Mouse (Mus musculus) adrenal gland, adult 8-10 months (tissue): ENCODE measurements around the gene BC048507. TPM values are rescaled to one million over a fixed set of nuclear protein-coding genes. Genes with fewer than 3 reads are reported as not detected.

Experiments
- total RNA-seq, 4 experiments: library from RNA; stranded (reverse); gene quantifications; 2 replicates each; pipeline ENCODE4 v1.2.4; 2022

BC048507 gene
- total RNA-seq, 4 experiments from 2014 or later, result not detected

Other genes with a start within 250 kb of the BC048507 start
- gene Gm49345, start 225.6 kb upstream of the BC048507 start, total RNA-seq, result 1 to 10 TPM in 1 of 4 experiments, under 1 TPM in 3; 0.44 to 2.4 (median 0.78) TPM
- 10 to 100 TPM in 2 of 4 experiments, 1 to 10 TPM in 2; 7.3 to 10.5 (median 9.2) TPM for gene Zfp729a, start 225.5 kb upstream of the BC048507 start, total RNA-seq
- 10 to 100 TPM; 12.6 to 19.6 (median 16.1) TPM for gene Zfp738, start 176.3 kb upstream of the BC048507 start, total RNA-seq
- 10 to 100 TPM; 12.1 to 14.5 (median 12.7) TPM for gene Zfp65, start 134.2 kb upstream of the BC048507 start, total RNA-seq
- 1 to 10 TPM; 3.8 to 7.0 (median 6.4) TPM for gene Zfp85, start 108.1 kb upstream of the BC048507 start, total RNA-seq
- gene Zfp493, start 83.6 kb upstream of the BC048507 start, total RNA-seq, result 1 to 10 TPM; 2.3 to 4.2 (median 2.6) TPM
- 1 to 10 TPM; 4.5 to 8.0 (median 7.4) TPM for gene Zfp273, start 49.6 kb upstream of the BC048507 start, total RNA-seq
- 1 to 10 TPM; 2.8 to 4.4 (median 3.1) TPM for gene Gm10037, start 32.2 kb upstream of the BC048507 start, total RNA-seq